In the genomic region with DNA sequence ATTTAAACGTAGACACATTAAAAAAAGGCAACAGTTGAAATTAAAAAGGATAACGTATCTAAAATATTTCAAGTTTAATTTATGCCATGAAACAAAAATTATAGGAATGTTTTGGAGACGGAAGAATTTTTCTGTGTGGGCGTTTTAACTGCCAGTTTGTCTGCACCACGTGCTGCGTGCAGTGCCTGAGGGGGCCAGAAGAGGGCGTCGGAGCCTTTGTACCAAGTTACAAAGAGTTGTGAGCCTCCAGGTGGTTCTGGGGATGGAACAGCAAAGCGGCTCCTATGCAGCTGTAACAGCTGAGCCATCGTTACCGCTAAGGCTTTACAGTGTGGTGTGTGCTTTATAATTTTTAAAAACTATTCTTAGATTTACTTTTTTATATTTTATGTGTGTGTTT, we compare ENCODE assay signal across 8 mouse cellular contexts. TPM values are rescaled to one million over a fixed set of nuclear protein-coding genes. Genes with fewer than 3 reads are reported as not detected.
DNase-seq lines count a peak whose midpoint lies in the region; ATAC-seq and TF ChIP-seq lines count a peak whose summit lies in the region.

No protein-coding gene starts in this region.

- peaks cover 23 to 77% of the 10 kb centered on the region in 2 experiments for H3K4me1 ChIP-seq in CH12.LX (ENCODE audit: control insufficient read depth in 1 of 2, insufficient read depth in 2 of 2)
- H3K4me1 ChIP-seq in bone marrow macrophage, adult 2 months (ENCODE audit: control insufficient read depth, insufficient read depth, low read length), result peaks cover 58% of the 10 kb centered on the region
- H3K4me1 ChIP-seq in forebrain, embryonic 11.5 days (replicated peaks; ENCODE audit: control insufficient read depth, insufficient read depth, low read length), result peaks cover 19% of the 10 kb centered on the region; the same call in 1 of the 2 replicates

- peak; percentile 46 to 78; a peak in 3 of 4 replicates for TF ChIP-seq CTCF in CH12.LX (conservative IDR thresholded peaks at IDR 0.05 in 1 of 2, IDR thresholded peaks at IDR 0.05 in 1 of 2; ENCODE audit: low read depth in 2 of 2, low read length in 2 of 2)
- peak; percentile 53; the same call in 1 of the 2 replicates for TF ChIP-seq CTCF in bone marrow macrophage, adult 2 months (IDR thresholded peaks at IDR 0.05; ENCODE audit: low read depth, low read length)

- H3K27ac ChIP-seq in CH12.LX (ENCODE audit: insufficient read depth, low read depth), result no peak overlapping the region
- H3K27ac ChIP-seq in bone marrow macrophage, adult 2 months (ENCODE audit: insufficient read depth, low read depth, low read length), result no peak overlapping the region; the same call in 1 of the 2 replicates
- H3K27ac ChIP-seq in forebrain, embryonic 11.5 days (ENCODE audit: low read depth, low read length), result no peak overlapping the region

- no peak for ATAC-seq in forebrain, embryonic 11.5 days (replicated peaks; ENCODE audit: low FRiP score)

- peak; percentile 63 for TF ChIP-seq RAD21 in CH12.LX (IDR thresholded peaks at IDR 0.05; ENCODE audit: low read depth, low read length)

- dilution Hi-C loops in CH12.LX (cut with MboI; ENCODE audit: extremely low pct_ligation_motif_present, extremely low pct_unique_long_range_greater_than_20kb, low sequenced_read_pairs), result no loop called here

- TF ChIP-seq EP300 in CH12.LX (IDR thresholded peaks at IDR 0.05; ENCODE audit: low read length), result no peak

- H3K27me3 ChIP-seq in CH12.LX (replicated peaks), result no peaks in the 10 kb centered on the region
- H3K27me3 ChIP-seq in forebrain, embryonic 11.5 days (ENCODE audit: control insufficient read depth, insufficient read depth, low read length), result no peaks in the 10 kb centered on the region

- no peaks in the 10 kb centered on the region for H3K9me3 ChIP-seq in CH12.LX (replicated peaks; ENCODE audit: low read length)
- no peaks in the 10 kb centered on the region for H3K9me3 ChIP-seq in forebrain, embryonic 11.5 days (ENCODE audit: control insufficient read depth, low read length)

- 36% methylated on average over 11 of the region's 11 CpGs for WGBS in forebrain, embryonic 11.5 days

- H3K79me2 ChIP-seq in CH12.LX (replicated peaks; ENCODE audit: control insufficient read depth, extremely low read depth, insufficient read depth, poor library complexity, severe bottlenecking), result peaks cover 16% of the 10 kb centered on the region

- in situ Hi-C loops in CH12.LX (cut with MboI; ENCODE audit: low pct_ligation_motif_present, low pct_unique_long_range_greater_than_20kb, low sequenced_read_pairs), result no loop called here

- peak overlapping the region in 2 of 3 experiments; percentile 91 to 92 for H3K4me3 ChIP-seq in CH12.LX (replicated peaks in 1 of 3; ENCODE audit: low read depth in 2 of 3, low read length in 2 of 3, poor library complexity in 1 of 3)
- H3K4me3 ChIP-seq in bone marrow macrophage, adult 2 months (ENCODE audit: insufficient read depth, low read length), result no peak overlapping the region
- no peak overlapping the region for H3K4me3 ChIP-seq in forebrain, embryonic 11.5 days (ENCODE audit: low read depth, low read length)

- no peak overlapping the region for H3K9ac ChIP-seq in CH12.LX (ENCODE audit: insufficient read depth, low read depth)
- no peak overlapping the region for H3K9ac ChIP-seq in forebrain, embryonic 11.5 days (ENCODE audit: low read length)

- TF ChIP-seq POLR2A in CH12.LX (IDR thresholded peaks at IDR 0.05; ENCODE audit: low read depth, low read length), result no peak
- TF ChIP-seq POLR2A in bone marrow macrophage, adult 2 months (IDR thresholded peaks at IDR 0.05; ENCODE audit: borderline replicate concordance, low read depth, low read length), result no peak

- DNase-seq in CH12.LX (ENCODE audit: extremely low read depth), result peak; percentile 87
- DNase-seq in forebrain, embryonic 11.5 days (ENCODE audit: low spot score), result peak; percentile 83
- DNase-seq in heart, postnatal 4 days, result peak; percentile 85
- DNase-seq in layer of hippocampus, postnatal 14 days (ENCODE audit: low spot score in 2 of 2), result peak; percentile 77 to 86
- peak; percentile 86 for DNase-seq in lung, postnatal 10 days
- peak; percentile 67 for DNase-seq in retina, postnatal 1 day
- DNase-seq in thymus, postnatal 4 days, result peak; percentile 96

- peaks cover 6 to 14% of the 10 kb centered on the region in 2 experiments for H3K36me3 ChIP-seq in CH12.LX (replicated peaks in 1 of 2; ENCODE audit: control insufficient read depth in 1 of 2, insufficient read depth in 1 of 2, low read length in 1 of 2)
- no peaks in the 10 kb centered on the region for H3K36me3 ChIP-seq in forebrain, embryonic 11.5 days (ENCODE audit: control insufficient read depth, insufficient read depth, low read length)

- H3K4me2 ChIP-seq in CH12.LX (ENCODE audit: insufficient read depth, low read depth, poor library complexity, severe bottlenecking), result peak overlapping the region; percentile 96; the same call in 1 of the 2 replicates
- no peak overlapping the region for H3K4me2 ChIP-seq in forebrain, embryonic 11.5 days (ENCODE audit: low read depth, low read length, severe bottlenecking)

TF ChIP-seq in CH12.LX, 34 proteins besides CTCF, POLR2A, EP300 and RAD21 (continues in another document):
- TF ChIP-seq USF1 (IDR thresholded peaks at IDR 0.05; ENCODE audit: low read depth, low read length) (peak; percentile 70), CHD2 (IDR thresholded peaks at IDR 0.05; ENCODE audit: low read length) (no peak), BHLHE40 (IDR thresholded peaks at IDR 0.05; ENCODE audit: low read depth, low read length) (peak; percentile 50; the same call in 1 of the 2 replicates), UBTF (IDR thresholded peaks at IDR 0.05; ENCODE audit: low read depth, low read length) (no peak), PAX5 (IDR thresholded peaks at IDR 0.05; ENCODE audit: low read length) (no peak), ZMIZ1 (IDR thresholded peaks at IDR 0.05; ENCODE audit: low read depth, low read length) (no peak), MEF2A (IDR thresholded peaks at IDR 0.05; ENCODE audit: borderline replicate concordance, low read depth, low read length) (peak; percentile 53; the same call in 1 of the 2 replicates), SIN3A (IDR thresholded peaks at IDR 0.05; ENCODE audit: low read length) (peak; percentile 50; the same call in 1 of the 2 replicates), SMC3 (IDR thresholded peaks at IDR 0.05; ENCODE audit: low read depth, low read length) (peak; percentile 56), USF2 (conservative IDR thresholded peaks at IDR 0.05; ENCODE audit: low read depth, low read length) (peak; percentile 68), RCOR1 (conservative IDR thresholded peaks at IDR 0.05; ENCODE audit: low read depth, low read length) (no peak), MAX (IDR thresholded peaks at IDR 0.05; ENCODE audit: low read length) (peak; percentile 93), ZNF384 (IDR thresholded peaks at IDR 0.05; ENCODE audit: low read depth, low read length) (no peak), GABPA (IDR thresholded peaks at IDR 0.05; ENCODE audit: insufficient replicate concordance, low read depth, low read length) (no peak), ELF1 (IDR thresholded peaks at IDR 0.05; ENCODE audit: low read depth, low read length) (0 out of 2 replicates have a peak, but pooled peaks have one; percentile 13), ETS1 (conservative IDR thresholded peaks at IDR 0.05; ENCODE audit: low read depth, low read length) (peak; percentile 44), ZC3H11A (IDR thresholded peaks at IDR 0.05; ENCODE audit: low read depth, low read length) (no peak), IRF4 (IDR thresholded peaks at IDR 0.05; ENCODE audit: low read depth, low read length) (no peak), MAZ (IDR thresholded peaks at IDR 0.05; ENCODE audit: low read depth, low read length) (no peak), POLR2AphosphoS2 (IDR thresholded peaks at IDR 0.05; ENCODE audit: low read depth, low read length) (no peak), JUND (conservative IDR thresholded peaks at IDR 0.05; ENCODE audit: low read depth, low read length) (no peak), MYC (IDR thresholded peaks at IDR 0.05; ENCODE audit: low read depth, low read length) (peak; percentile 93)

RNA-seq across cellular contexts. Expression of a gene that starts 1.6 kb away (rescaled TPM):
- total RNA-seq in CH12.LX (2012; rRNA removed), result 41.7 and 43.6 TPM in 2 replicates
- total RNA-seq in CH12.LX (2014; rRNA removed), result 30.6 and 36.1 TPM in 2 replicates
- 34.8 and 44.2 TPM in 2 replicates for polyA plus RNA-seq in CH12.LX (2012; ENCODE audit: insufficient read length, low read depth)
- polyA plus RNA-seq in bone marrow macrophage, adult 2 months (2012; ENCODE audit: insufficient read depth, insufficient read length, missing spikeins), result 45.4 and 47.3 TPM in 2 replicates
- 75.4 and 86.0 TPM in 2 replicates for polyA plus RNA-seq in forebrain, embryonic 11.5 days (2014; fragmentation: Nextera tagmentation; extraction: Ambion mirVana)
- 100 to 1,000 TPM; 124 to 127 TPM for total RNA-seq in heart, postnatal 4 days (2021)
- 100 to 1,000 TPM; 376 to 378 TPM for total RNA-seq in layer of hippocampus, postnatal 14 days (2021)

RNA-seq across cellular contexts. Expression of a gene that starts 30.1 kb away (rescaled TPM):
- total RNA-seq in CH12.LX (2012; rRNA removed) (137 and 176 TPM in 2 replicates), CH12.LX (2014; rRNA removed) (186 and 188 TPM in 2 replicates)
- polyA plus RNA-seq in CH12.LX (2012; ENCODE audit: insufficient read length, low read depth), result 191 and 221 TPM in 2 replicates
- 16.9 and 27.2 TPM in 2 replicates for polyA plus RNA-seq in bone marrow macrophage, adult 2 months (2012; ENCODE audit: insufficient read depth, insufficient read length, missing spikeins)
- polyA plus RNA-seq in forebrain, embryonic 11.5 days (2014; fragmentation: Nextera tagmentation; extraction: Ambion mirVana), result 117 and 123 TPM in 2 replicates
- 10 to 100 TPM; 26.5 to 30.3 TPM for total RNA-seq in heart, postnatal 4 days (2021)
- total RNA-seq in layer of hippocampus, postnatal 14 days (2021), result 10 to 100 TPM; 20.3 to 21.0 TPM

RNA-seq across cellular contexts. Expression of a gene that starts 39.8 kb away (rescaled TPM):
- 3.1 and 4.7 TPM in 2 replicates for total RNA-seq in CH12.LX (2012; rRNA removed)
- 2.1 and 2.4 TPM in 2 replicates for total RNA-seq in CH12.LX (2014; rRNA removed)
- polyA plus RNA-seq in CH12.LX (2012; ENCODE audit: insufficient read length, low read depth), result 3.5 and 3.9 TPM in 2 replicates
- polyA plus RNA-seq in bone marrow macrophage, adult 2 months (2012; ENCODE audit: insufficient read depth, insufficient read length, missing spikeins), result 1.4 and 2.3 TPM in 2 replicates
- polyA plus RNA-seq in forebrain, embryonic 11.5 days (2014; fragmentation: Nextera tagmentation; extraction: Ambion mirVana), result 2.3 and 2.5 TPM in 2 replicates
- total RNA-seq in heart, postnatal 4 days (2021), result 10 to 100 TPM; 12.3 to 18.6 TPM
- 1 to 10 TPM; 3.4 to 6.2 TPM for total RNA-seq in layer of hippocampus, postnatal 14 days (2021)

RNA-seq across cellular contexts. Expression of a gene that starts 55.1 kb away (rescaled TPM):
- total RNA-seq in CH12.LX (2012; rRNA removed), result 1.3 and 1.9 TPM in 2 replicates
- total RNA-seq in CH12.LX (2014; rRNA removed), result 0.26 and 0.36 TPM in 2 replicates
- polyA plus RNA-seq in CH12.LX (2012; ENCODE audit: insufficient read length, low read depth), result 1.0 and 1.2 TPM in 2 replicates
- polyA plus RNA-seq in bone marrow macrophage, adult 2 months (2012; ENCODE audit: insufficient read depth, insufficient read length, missing spikeins), result 0.28 and 0.32 TPM in 2 replicates
- polyA plus RNA-seq in forebrain, embryonic 11.5 days (2014; fragmentation: Nextera tagmentation; extraction: Ambion mirVana), result 1.2 and 1.9 TPM in 2 replicates
- under 1 TPM; 0.09 to 0.10 TPM for total RNA-seq in heart, postnatal 4 days (2021)
- 10 to 100 TPM; 34.7 to 35.9 TPM for total RNA-seq in layer of hippocampus, postnatal 14 days (2021)

Comparison
In these comparisons a context has a peak if more than half of its experiments do, and no peak if none do; other contexts are left out.
1. H3K4me3 ChIP-seq: peak in CH12.LX (2 of 3); none in bone marrow macrophage, adult 2 months (single experiment) and forebrain, embryonic 11.5 days (single experiment).
2. RNA of a gene that starts 30.1 kb away (total RNA-seq): 137 to 188 TPM in CH12.LX; 26.5 to 30.3 TPM in heart, postnatal 4 days and 20.3 to 21.0 TPM in layer of hippocampus, postnatal 14 days; every median in the first group is over 4 times any median in the second.
3. Peak in every context shown above with its lines, with median percentiles within 50 percentile points of each other: DNase-seq.